Mouse (Mus musculus) intestine, embryonic 14.5 days (tissue): ENCODE data around the gene Actn1. TPM values are rescaled to one million over a fixed set of nuclear protein-coding genes. Genes with fewer than 3 reads are reported as not detected.

Experiments used
- ATAC-seq: fragments of 200-750 bp; cut with Nextera tagmentation; replicated peaks from 2 replicates; pipeline ENCODE4 v1.8.0; 2017; ENCODE audit warnings: low read depth, moderate number of reproducible peaks, moderate TSS enrichment, moderate library complexity; ENCODE audit not compliant: low FRiP score, low TSS enrichment
- DNase-seq: peaks from one replicate; pipeline ENCODE4 v3.0.0-alpha.2; 2018; ENCODE audit warnings: low spot score
- H3K27ac ChIP-seq: fragments of 300-500 bp; sonication (generic); 2 replicates; pipeline ENCODE4 v1.5.1; 2014; ENCODE audit warnings: low read depth, mild to moderate bottlenecking, control low read depth
- H3K27me3 ChIP-seq: fragments of 300-500 bp; sonication (generic); replicated peaks from 2 replicates; pipeline ENCODE4 v1.6.1; 2014; ENCODE audit warnings: low read length, control low read depth; ENCODE audit not compliant: control insufficient read depth, insufficient read depth
- H3K36me3 ChIP-seq: fragments of 300-500 bp; sonication (generic); 2 replicates; pipeline ENCODE4 v1.6.1; 2014; ENCODE audit warnings: low read length, control low read depth; ENCODE audit not compliant: control insufficient read depth, insufficient read depth
- H3K4me1 ChIP-seq: fragments of 300-500 bp; sonication (generic); replicated peaks from 2 replicates; pipeline ENCODE4 v1.6.1; 2014; ENCODE audit warnings: low read length, control low read depth, mixed read lengths; ENCODE audit not compliant: control insufficient read depth, insufficient read depth
- H3K4me2 ChIP-seq: fragments of 300-500 bp; sonication (generic); 2 replicates; pipeline ENCODE4 v1.6.1; 2014; ENCODE audit warnings: low read length
- H3K4me3 ChIP-seq: fragments of 300-500 bp; sonication (generic); 2 replicates; pipeline ENCODE4 v1.5.1; 2014; ENCODE audit warnings: low read depth, low read length, control low read depth, mixed read lengths
- H3K9ac ChIP-seq: fragments of 300-500 bp; sonication (generic); 2 replicates; pipeline ENCODE4 v1.6.1; 2014; ENCODE audit warnings: mild to moderate bottlenecking, low read length
- H3K9me3 ChIP-seq: fragments of 300-500 bp; sonication (generic); 2 replicates; pipeline ENCODE4 v1.6.1; 2016; ENCODE audit warnings: low read length, control low read depth; ENCODE audit not compliant: control insufficient read depth
- WGBS: fragments of 180-500 bp; shearing (Covaris S2); extraction: QIAGEN DNeasy Blood & Tissue Kit; methylation state at CpG from one replicate; pipeline ENCODE4 v1.1.7; 2014; 5-methylcytosine and 5-hydroxymethylcytosine counted together
- polyA plus RNA-seq: library from polyadenylated mRNA; unstranded; fragments of >200 nt; fragmentation: Nextera tagmentation; extraction: Ambion mirVana; gene quantifications from 2 replicates; pipeline ENCODE4 v1.2.1, GENCODE M21; 2014

The Actn1 gene
- polyA plus RNA-seq, result 66.0 and 68.6 TPM in 2 replicates

GRCm38 (mm10) chr12:80260056-80260743 is at the start of gene Actn1:
Gene Actn1 (minus strand): TSS chr12:80260371.
- H3K27ac ChIP-seq, result peak within 1 kb of the TSS; percentile 98
- peak; percentile 93 for DNase-seq
- no peaks in the 10 kb centered on the region for H3K9me3 ChIP-seq
- under 1% methylated on average over 51 of the region's 55 CpGs for WGBS
- H3K4me1 ChIP-seq, result peaks cover 32% of the 10 kb centered on the region
- H3K9ac ChIP-seq, result peak within 1 kb of the TSS; percentile 95
- no peaks in the 10 kb centered on the region for H3K27me3 ChIP-seq
- H3K4me3 ChIP-seq, result peak within 1 kb of the TSS; percentile 91
- no peaks in the 10 kb centered on the region for H3K36me3 ChIP-seq
- peak; percentile 91 for ATAC-seq
- H3K4me2 ChIP-seq, result peak within 1 kb of the TSS; percentile 80

DNA sequence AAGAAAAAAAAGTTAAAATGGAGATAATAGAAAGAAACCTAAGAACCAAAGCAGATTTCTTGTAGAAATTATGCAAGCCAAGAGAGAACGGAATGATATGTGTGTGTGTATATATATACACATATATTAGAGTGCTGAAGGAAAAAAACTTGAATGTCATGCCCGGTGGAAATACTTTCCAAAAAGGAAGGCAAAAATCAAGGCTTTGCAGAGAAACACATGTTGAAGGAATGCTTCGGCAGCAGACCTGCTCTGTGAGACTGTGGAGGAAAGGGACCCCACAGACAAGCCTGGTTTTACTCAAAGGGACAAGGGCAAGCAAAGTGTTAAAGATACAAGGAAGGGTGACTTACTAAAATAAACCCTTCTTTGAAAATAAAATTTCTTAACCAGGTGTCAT is 47.4 kb upstream of the Actn1 start:
- no peaks in the 10 kb centered on the region for H3K36me3 ChIP-seq
- no peak overlapping the region for H3K4me2 ChIP-seq
- H3K27ac ChIP-seq, result no peak overlapping the region
- H3K27me3 ChIP-seq, result no peaks in the 10 kb centered on the region
- no peak overlapping the region for H3K4me3 ChIP-seq
- 0 out of 2 replicates have a peak, but pooled peaks cover 5% of the 10 kb centered on the region for H3K9me3 ChIP-seq
- no peak for DNase-seq
- no peaks in the 10 kb centered on the region; the same call in 1 of the 2 replicates for H3K4me1 ChIP-seq
- 32% methylated on average over 3 of the region's 3 CpGs for WGBS
- H3K9ac ChIP-seq, result no peak overlapping the region
- ATAC-seq, result peak; percentile 58; the same call in 1 of the 2 replicates

- H3K4me3 ChIP-seq, result no peak overlapping the region
- H3K4me2 ChIP-seq, result no peak overlapping the region
- no peaks in the 10 kb centered on the region for H3K36me3 ChIP-seq
- 97% methylated on average over 3 of the region's 3 CpGs for WGBS
- H3K4me1 ChIP-seq, result no peaks in the 10 kb centered on the region
- no peak for DNase-seq
- no peak overlapping the region for H3K9ac ChIP-seq
- 0 out of 2 replicates have a peak, but pooled peaks cover 5% of the 10 kb centered on the region for H3K9me3 ChIP-seq
- H3K27ac ChIP-seq, result no peak overlapping the region
- H3K27me3 ChIP-seq, result no peaks in the 10 kb centered on the region
- no peak for ATAC-seq
Observed at GRCm38 (mm10) chr12:80304518-80304917, 44.3 kb upstream of the Actn1 start.

DNA sequence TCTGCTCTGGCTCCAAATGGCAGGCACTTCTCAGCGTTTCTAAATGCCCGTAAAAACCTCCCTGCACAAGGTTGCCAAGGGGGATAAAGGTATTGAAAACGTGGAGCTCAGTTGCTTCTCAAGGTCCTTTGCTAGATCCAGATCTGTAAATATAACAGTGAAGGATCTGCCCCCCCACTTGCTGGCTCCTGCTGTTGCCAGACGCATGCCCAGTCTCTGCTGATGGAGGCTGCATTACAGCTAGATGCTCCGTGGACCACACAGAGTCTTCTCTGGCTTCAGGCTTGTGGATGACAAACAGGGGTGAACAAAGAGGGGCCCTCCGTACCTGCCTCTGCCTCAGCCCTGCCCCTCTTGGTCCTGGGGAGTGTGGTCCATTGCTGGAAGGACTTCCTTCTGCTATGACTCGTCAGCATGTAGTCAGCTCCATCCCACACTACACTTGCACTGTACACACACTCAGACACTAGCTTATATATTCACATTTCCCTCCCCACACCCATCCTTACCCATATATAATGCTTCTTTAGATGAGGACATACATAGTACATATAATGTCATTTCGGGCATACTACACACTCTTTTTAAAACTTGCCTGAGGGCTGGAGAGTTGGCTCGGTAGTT is 40.8 kb upstream of the Actn1 start:
- Histone ChIP-seq H3K27me3 (no peaks in the 10 kb centered on the region), H3K36me3 (no peaks in the 10 kb centered on the region), H3K27ac (no peak overlapping the region), H3K4me3 (no peak overlapping the region), H3K9ac (no peak overlapping the region), H3K9me3 (0 out of 2 replicates have a peak, but pooled peaks cover 5% of the 10 kb centered on the region), H3K4me2 (no peak overlapping the region), H3K4me1 (no peaks in the 10 kb centered on the region)
- DNase-seq (no peak), ATAC-seq (no peak)
- 69% methylated on average over 9 of the region's 9 CpGs for WGBS

DNA sequence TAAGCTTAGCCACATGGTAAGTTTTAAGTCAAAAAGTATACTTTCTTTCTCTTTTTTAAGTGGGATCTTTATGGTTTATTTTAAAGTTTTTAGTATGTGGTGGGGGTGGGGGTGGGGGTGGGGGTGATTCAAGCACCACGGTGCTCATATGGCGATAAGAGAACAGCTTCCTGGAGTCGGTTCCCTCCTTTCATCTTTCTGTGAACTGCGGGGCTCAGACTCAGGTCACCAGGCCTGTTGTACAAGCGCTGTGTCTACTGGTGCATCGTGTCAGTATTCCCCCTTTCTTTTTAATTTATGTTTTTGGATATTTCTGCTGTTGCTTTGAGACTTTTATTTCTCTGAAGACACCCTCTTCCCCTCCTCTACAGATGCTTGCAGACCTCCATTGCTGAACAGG is 38.5 kb upstream of the Actn1 start:
- 47% methylated on average over 6 of the region's 6 CpGs for WGBS
- H3K4me2 ChIP-seq, result no peak overlapping the region
- H3K9ac ChIP-seq, result no peak overlapping the region
- ATAC-seq, result no peak
- no peak overlapping the region for H3K27ac ChIP-seq
- H3K9me3 ChIP-seq, result no peaks in the 10 kb centered on the region
- H3K4me1 ChIP-seq, result no peaks in the 10 kb centered on the region
- no peaks in the 10 kb centered on the region for H3K36me3 ChIP-seq
- no peak overlapping the region for H3K4me3 ChIP-seq
- no peak for DNase-seq
- no peaks in the 10 kb centered on the region for H3K27me3 ChIP-seq

- Histone ChIP-seq H3K4me1 (no peaks in the 10 kb centered on the region), H3K27ac (no peak overlapping the region), H3K4me2 (no peak overlapping the region), H3K4me3 (no peak overlapping the region), H3K27me3 (no peaks in the 10 kb centered on the region), H3K9me3 (no peaks in the 10 kb centered on the region), H3K36me3 (no peaks in the 10 kb centered on the region), H3K9ac (no peak overlapping the region)
- WGBS, result 60% methylated on average over 3 of the region's 3 CpGs
- ATAC-seq (no peak), DNase-seq (no peak)
Observed at GRCm38 (mm10) chr12:80291895-80292435, 31.8 kb upstream of the Actn1 start.

- H3K27ac ChIP-seq, result no peak overlapping the region
- ATAC-seq, result no peak
- 86% methylated on average over 8 of the region's 8 CpGs for WGBS
- no peak overlapping the region for H3K4me3 ChIP-seq
- no peak for DNase-seq
- H3K4me1 ChIP-seq, result no peaks in the 10 kb centered on the region
- H3K36me3 ChIP-seq, result no peaks in the 10 kb centered on the region
- no peaks in the 10 kb centered on the region for H3K27me3 ChIP-seq
- no peaks in the 10 kb centered on the region for H3K9me3 ChIP-seq
- H3K9ac ChIP-seq, result no peak overlapping the region
- H3K4me2 ChIP-seq, result no peak overlapping the region
Observed at GRCm38 (mm10) chr12:80290964-80291363, 30.8 kb upstream of the Actn1 start.

GRCm38 (mm10) chr12:80290483-80290882 is 30.3 kb upstream of the Actn1 start:
- H3K4me1 ChIP-seq, result no peaks in the 10 kb centered on the region
- H3K9me3 ChIP-seq, result no peaks in the 10 kb centered on the region
- 59% methylated on average over 4 of the region's 4 CpGs for WGBS
- H3K27ac ChIP-seq, result no peak overlapping the region
- no peak overlapping the region for H3K4me2 ChIP-seq
- H3K27me3 ChIP-seq, result no peaks in the 10 kb centered on the region
- no peak overlapping the region for H3K9ac ChIP-seq
- no peaks in the 10 kb centered on the region for H3K36me3 ChIP-seq
- no peak overlapping the region for H3K4me3 ChIP-seq
- ATAC-seq (no peak), DNase-seq (no peak)
